Mouse (Mus musculus): ENCODE data around the gene Maats1. TPM values are rescaled to one million over a fixed set of nuclear protein-coding genes. Genes with fewer than 3 reads are reported as not detected.

Gene Maats1
- polyA plus RNA-seq, 1 experiment from 2014 or later: 1.0 TPM

DNA sequence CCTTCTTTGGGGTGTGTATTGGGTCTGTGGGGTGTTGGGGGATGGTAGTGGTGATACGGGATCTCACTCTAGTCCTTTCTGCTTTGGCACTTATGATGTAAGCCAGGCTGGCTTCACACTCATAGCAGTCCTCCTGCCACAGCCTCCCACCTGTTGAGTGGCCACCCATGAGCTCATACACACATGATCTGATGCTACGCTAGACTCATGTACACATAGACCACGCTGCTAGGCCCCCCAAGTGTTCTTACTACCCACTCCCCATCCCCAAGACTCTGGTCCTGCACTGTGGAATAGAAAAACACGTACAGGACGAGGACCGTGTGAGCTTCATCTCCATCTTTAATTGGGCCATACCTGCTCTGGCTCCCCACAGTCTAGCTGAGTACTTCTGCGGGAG lies 27.1 kb upstream of the Maats1 start:
- Histone ChIP-seq H3K9me3 (no peaks in the 10 kb centered on the region), H3K36me3 (no peaks in the 10 kb centered on the region), H3K9ac (replicated peaks) (no peak overlapping the region), H3K27me3 (no peaks in the 10 kb centered on the region), H3K4me2 (replicated peaks) (no peak overlapping the region), H3K27ac (replicated peaks) (no peak overlapping the region), H3K4me1 (peaks cover 2% of the 10 kb centered on the region; the same call in 1 of the 2 replicates), H3K4me3 (no peak overlapping the region)
- no peak for ATAC-seq (replicated peaks)
- 78% methylated on average over 7 of the region's 7 CpGs for WGBS

GRCm38 (mm10) chr16:38368336-38368735 lies 26.4 kb upstream of the Maats1 start:
- Histone ChIP-seq H3K9ac (replicated peaks) (no peak overlapping the region), H3K4me1 (peaks cover 2% of the 10 kb centered on the region; the same call in 1 of the 2 replicates), H3K27ac (replicated peaks) (no peak overlapping the region), H3K36me3 (no peaks in the 10 kb centered on the region), H3K4me2 (replicated peaks) (no peak overlapping the region), H3K9me3 (no peaks in the 10 kb centered on the region), H3K4me3 (no peak overlapping the region), H3K27me3 (no peaks in the 10 kb centered on the region)
- ATAC-seq (replicated peaks): no peak
- WGBS: 42% methylated on average over 10 of the region's 10 CpGs

- Histone ChIP-seq H3K27ac (replicated peaks) (no peak overlapping the region), H3K4me3 (no peak overlapping the region), H3K4me1 (peaks cover 2% of the 10 kb centered on the region; the same call in 1 of the 2 replicates), H3K36me3 (no peaks in the 10 kb centered on the region), H3K9ac (replicated peaks) (no peak overlapping the region), H3K4me2 (replicated peaks) (no peak overlapping the region), H3K27me3 (no peaks in the 10 kb centered on the region), H3K9me3 (no peaks in the 10 kb centered on the region)
- ATAC-seq (replicated peaks): no peak
- WGBS: 92% methylated on average over 4 of the region's 4 CpGs
Observed at GRCm38 (mm10) chr16:38366231-38366630, 24.3 kb upstream of the Maats1 start.

- WGBS: 80% methylated on average over 10 of the region's 10 CpGs
- Histone ChIP-seq H3K4me3 (no peak overlapping the region), H3K9ac (replicated peaks) (no peak overlapping the region), H3K36me3 (no peaks in the 10 kb centered on the region), H3K27ac (replicated peaks) (no peak overlapping the region), H3K4me2 (replicated peaks) (no peak overlapping the region), H3K27me3 (no peaks in the 10 kb centered on the region), H3K4me1 (peaks cover 2% of the 10 kb centered on the region; the same call in 1 of the 2 replicates), H3K9me3 (no peaks in the 10 kb centered on the region)
- no peak for ATAC-seq (replicated peaks)
Observed at GRCm38 (mm10) chr16:38365390-38365789, 23.4 kb upstream of the Maats1 start.

- Histone ChIP-seq H3K9me3 (no peaks in the 10 kb centered on the region), H3K36me3 (no peaks in the 10 kb centered on the region), H3K4me3 (no peak overlapping the region), H3K4me2 (replicated peaks) (no peak overlapping the region), H3K4me1 (peaks cover 2% of the 10 kb centered on the region; the same call in 1 of the 2 replicates), H3K27ac (replicated peaks) (no peak overlapping the region), H3K9ac (replicated peaks) (no peak overlapping the region), H3K27me3 (no peaks in the 10 kb centered on the region)
- WGBS: 89% methylated on average over 7 of the region's 7 CpGs
- ATAC-seq (replicated peaks): no peak
Observed at GRCm38 (mm10) chr16:38363657-38364056, 21.7 kb upstream of the Maats1 start.

DNA sequence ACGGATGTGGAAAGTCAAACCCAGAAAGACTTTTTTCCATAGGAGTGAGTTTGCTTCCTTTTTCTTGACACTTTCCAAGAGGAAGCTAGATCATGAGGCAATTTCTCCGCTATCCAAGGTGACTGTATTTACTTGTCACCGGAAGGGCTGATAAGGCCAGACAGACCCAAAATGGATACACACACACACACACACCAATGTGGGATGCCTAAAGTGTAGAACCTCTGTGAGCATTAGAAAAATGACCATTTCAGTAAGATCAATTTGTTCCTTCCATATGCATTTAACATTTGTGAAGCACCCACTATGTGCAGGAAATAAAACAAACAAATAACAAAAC lies 21.3 kb upstream of the Maats1 start:
- no peaks in the 10 kb centered on the region for H3K9me3 ChIP-seq
- ATAC-seq (replicated peaks): no peak
- H3K4me3 ChIP-seq: no peak overlapping the region
- no peak overlapping the region for H3K4me2 ChIP-seq (replicated peaks)
- no peaks in the 10 kb centered on the region for H3K27me3 ChIP-seq
- 95% methylated on average over 3 of the region's 3 CpGs for WGBS
- no peaks in the 10 kb centered on the region for H3K4me1 ChIP-seq
- H3K9ac ChIP-seq (replicated peaks): no peak overlapping the region
- no peaks in the 10 kb centered on the region for H3K36me3 ChIP-seq
- no peak overlapping the region for H3K27ac ChIP-seq (replicated peaks)

GRCm38 (mm10) chr16:38362493-38363255 lies 20.7 kb upstream of the Maats1 start:
- WGBS: 86% methylated on average over 20 of the region's 20 CpGs
- no peak for ATAC-seq (replicated peaks)
- Histone ChIP-seq H3K9ac (replicated peaks) (no peak overlapping the region), H3K4me1 (no peaks in the 10 kb centered on the region), H3K27ac (replicated peaks) (no peak overlapping the region), H3K27me3 (no peaks in the 10 kb centered on the region), H3K4me2 (replicated peaks) (no peak overlapping the region), H3K4me3 (no peak overlapping the region), H3K9me3 (no peaks in the 10 kb centered on the region), H3K36me3 (no peaks in the 10 kb centered on the region)

GRCm38 (mm10) chr16:38361933-38362332 lies 20.0 kb upstream of the Maats1 start, which contains the start of gene Popdc2:
TSS of gene Popdc2 (plus strand) at chr16:38362209.
- Histone ChIP-seq H3K27ac (replicated peaks) (no peak within 1 kb of the TSS), H3K4me1 (no peaks in the 10 kb centered on the region), H3K9me3 (no peaks in the 10 kb centered on the region), H3K27me3 (no peaks in the 10 kb centered on the region), H3K9ac (replicated peaks) (no peak within 1 kb of the TSS), H3K4me3 (no peak within 1 kb of the TSS), H3K4me2 (replicated peaks) (no peak within 1 kb of the TSS), H3K36me3 (no peaks in the 10 kb centered on the region)
- no peak for ATAC-seq (replicated peaks)
- WGBS: 80% methylated on average over 10 of the region's 10 CpGs

GRCm38 (mm10) chr16:38360317-38360716 lies 18.4 kb upstream of the Maats1 start:
- no peak overlapping the region for H3K4me2 ChIP-seq (replicated peaks)
- ATAC-seq (replicated peaks): no peak
- no peaks in the 10 kb centered on the region for H3K4me1 ChIP-seq
- no peak overlapping the region for H3K4me3 ChIP-seq
- no peaks in the 10 kb centered on the region for H3K36me3 ChIP-seq
- no peaks in the 10 kb centered on the region for H3K27me3 ChIP-seq
- no peaks in the 10 kb centered on the region for H3K9me3 ChIP-seq
- H3K27ac ChIP-seq (replicated peaks): no peak overlapping the region
- WGBS: 16% methylated on average over 2 of the region's 2 CpGs
- no peak overlapping the region for H3K9ac ChIP-seq (replicated peaks)

GRCm38 (mm10) chr16:38359857-38360256 lies 17.9 kb upstream of the Maats1 start:
- Histone ChIP-seq H3K9me3 (no peaks in the 10 kb centered on the region), H3K4me1 (no peaks in the 10 kb centered on the region), H3K36me3 (no peaks in the 10 kb centered on the region), H3K9ac (replicated peaks) (no peak overlapping the region), H3K27me3 (no peaks in the 10 kb centered on the region), H3K4me3 (no peak overlapping the region), H3K27ac (replicated peaks) (no peak overlapping the region), H3K4me2 (replicated peaks) (no peak overlapping the region)
- 81% methylated on average over 3 of the region's 3 CpGs for WGBS
- ATAC-seq (replicated peaks): no peak

DNA sequence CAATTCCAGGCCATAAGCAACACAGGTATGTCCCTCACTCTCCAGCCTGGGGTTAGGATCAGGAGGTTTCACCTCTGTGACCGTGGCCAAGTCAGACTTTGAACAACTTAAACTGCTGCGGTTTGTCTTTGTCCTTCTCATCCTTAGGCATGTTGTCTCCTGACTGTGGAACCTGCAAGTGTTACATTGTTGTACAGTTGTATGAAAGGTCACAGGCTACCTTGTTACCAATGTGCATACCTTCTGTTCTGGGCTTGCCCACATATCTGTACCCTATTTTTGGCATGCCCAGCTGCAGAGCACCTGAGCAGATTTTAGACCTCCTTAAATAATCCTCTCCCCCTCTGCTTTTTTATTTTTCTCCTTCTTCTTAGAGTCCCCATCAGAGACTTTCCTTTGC lies 17.3 kb upstream of the Maats1 start:
- WGBS: 90% methylated on average over 2 of the region's 2 CpGs
- H3K27ac ChIP-seq (replicated peaks): no peak overlapping the region
- no peaks in the 10 kb centered on the region for H3K36me3 ChIP-seq
- no peaks in the 10 kb centered on the region for H3K4me1 ChIP-seq
- H3K9me3 ChIP-seq: no peaks in the 10 kb centered on the region
- H3K27me3 ChIP-seq: no peaks in the 10 kb centered on the region
- H3K4me2 ChIP-seq (replicated peaks): no peak overlapping the region
- no peak overlapping the region for H3K9ac ChIP-seq (replicated peaks)
- H3K4me3 ChIP-seq: no peak overlapping the region
- no peak for ATAC-seq (replicated peaks)

- no peaks in the 10 kb centered on the region for H3K4me1 ChIP-seq
- no peak overlapping the region for H3K4me2 ChIP-seq (replicated peaks)
- no peak for ATAC-seq (replicated peaks)
- H3K4me3 ChIP-seq: no peak overlapping the region
- no peaks in the 10 kb centered on the region for H3K9me3 ChIP-seq
- no peak overlapping the region for H3K27ac ChIP-seq (replicated peaks)
- no peak overlapping the region for H3K9ac ChIP-seq (replicated peaks)
- no peaks in the 10 kb centered on the region for H3K27me3 ChIP-seq
- no peaks in the 10 kb centered on the region for H3K36me3 ChIP-seq
- 93% methylated on average over 6 of the region's 6 CpGs for WGBS
Observed at GRCm38 (mm10) chr16:38358256-38358812, 16.4 kb upstream of the Maats1 start.
